9 mouse cellular contexts compared by ENCODE assay signal in genomic region chr4:89112168-89112710, GRCm38 (mm10).
"Had no signal": no experiment of that assay in that cellular context is flagged by ENCODE, and none has a peak within 500 bp of the region (broad histone marks: within the 10 kb centered on the region; RNA-seq: fewer than 3 reads in every experiment).

No protein-coding gene starts in this region.

- ATAC-seq: lung, postnatal 0 days; midbrain, embryonic 16.5 days had no signal

- DNase-seq: kidney, adult 2 months; kidney, postnatal 25 days; lung, adult 2 months; lung, postnatal 36 days; right cerebral cortex, adult 18-20 months; right cerebral cortex, postnatal 25 days; thymus, postnatal 36 days had no signal
